Mouse (Mus musculus) G1E (cell line): ENCODE measurements around the gene Tgfb1.

Source experiments
- CTCF ChIP-seq: IDR thresholded peaks from 2 replicates; pipeline ENCODE4 v1.5.1; 2012; ENCODE audit warnings: low read depth, low read length, inconsistent platforms, mixed read lengths
- GATA1 ChIP-seq: IDR thresholded peaks from 2 replicates; pipeline ENCODE4 v1.6.1; 2012; ENCODE audit warnings: borderline replicate concordance, low read length, inconsistent platforms, mixed read lengths
- TAL1 ChIP-seq: conservative IDR thresholded peaks from 2 replicates; pipeline ENCODE4 v1.6.1; 2012; ENCODE audit warnings: low read depth, low read length, inconsistent platforms, mixed read lengths

GRCm38 (mm10) chr7:25666381-25666780 lies 20.4 kb upstream of the Tgfb1 start:
- TF ChIP-seq CTCF (no peak), TAL1 (no peak), GATA1 (no peak)
